19 mouse cellular contexts compared by ENCODE assay signal in genomic region chr3:116832526-116833310, GRCm38 (mm10). TPM values are rescaled to one million over a fixed set of nuclear protein-coding genes. Genes with fewer than 3 reads are reported as not detected.
DNase-seq lines count a peak whose midpoint lies in the region; ATAC-seq and TF ChIP-seq lines count a peak whose summit lies in the region.
"Had no signal": no experiment of that assay in that cellular context is flagged by ENCODE, and none has a peak within 500 bp of the region (broad histone marks: within the 10 kb centered on the region; RNA-seq: fewer than 3 reads in every experiment).

No protein-coding gene starts in this region.

- peaks cover 8% of the 10 kb centered on the region for H3K4me1 ChIP-seq in heart, embryonic 15.5 days (replicated peaks)

- peak overlapping the region; percentile 69 for H3K27ac ChIP-seq in heart, embryonic 15.5 days
- no peak overlapping the region for H3K27ac ChIP-seq in layer of hippocampus, adult 2 months
- H3K27ac ChIP-seq: limb, embryonic 10.5 days; liver, embryonic 12.5 days had no signal

- H3K36me3 ChIP-seq in heart, embryonic 15.5 days: no peaks in the 10 kb centered on the region
- H3K36me3 ChIP-seq: limb, embryonic 10.5 days; liver, embryonic 12.5 days had no signal

- H3K27me3 ChIP-seq in heart, embryonic 15.5 days: no peaks in the 10 kb centered on the region
- H3K27me3 ChIP-seq: liver, embryonic 12.5 days had no signal

- 0 out of 2 replicates have a peak, but pooled peaks have one; percentile 38 for ATAC-seq in heart, embryonic 15.5 days (replicated peaks; ENCODE audit: insufficient number of reproducible peaks, insufficient read depth, low FRiP score, low read depth)
- ATAC-seq: activated CD4-positive, CD25-positive, alpha-beta regulatory T cell, adult 4 months; forebrain, embryonic 16.5 days; liver, embryonic 12.5 days had no signal

- DNase-seq in gastrocnemius, adult 18-20 months (ENCODE audit: low spot score): peak; percentile 72
- no peak for DNase-seq in gastrocnemius, postnatal 10 days
- peak; percentile 23 for DNase-seq in right cerebral cortex, adult 18-20 months
- DNase-seq in right cerebral cortex, postnatal 25 days: no peak
- no peak for DNase-seq in layer of hippocampus, adult 2 months (ENCODE audit: low spot score in 2 of 2)
- no peak for DNase-seq in layer of hippocampus, postnatal 14 days (ENCODE audit: low spot score in 2 of 2)
- DNase-seq in urinary bladder, postnatal 25 days (ENCODE audit: low spot score): no peak
- DNase-seq: adrenal gland, postnatal 36 days; cerebellum, adult 9-11 months; embryo, embryonic 11 days; kidney, postnatal 10 days; layer of hippocampus, adult 9-11 months; thymus, postnatal 25 days had no signal

- H3K9ac ChIP-seq in heart, embryonic 15.5 days: no peak overlapping the region
- H3K9ac ChIP-seq: liver, embryonic 12.5 days had no signal

- H3K4me3 ChIP-seq in heart, embryonic 15.5 days: no peak overlapping the region
- no peak overlapping the region for H3K4me3 ChIP-seq in layer of hippocampus, adult 2 months
- H3K4me3 ChIP-seq: erythroblast, embryonic 14.5 days; limb, embryonic 10.5 days; liver, embryonic 12.5 days had no signal

- no peak for TF ChIP-seq CTCF in layer of hippocampus, adult 2 months (conservative IDR thresholded peaks at IDR 0.05)

- H3K4me2 ChIP-seq in heart, embryonic 15.5 days: 0 out of 2 replicates have a peak overlapping the region, but pooled peaks have one; percentile 6
- H3K4me2 ChIP-seq: liver, embryonic 12.5 days had no signal

- no peaks in the 10 kb centered on the region for H3K9me3 ChIP-seq in heart, embryonic 15.5 days (replicated peaks)
- H3K9me3 ChIP-seq: limb, embryonic 10.5 days; liver, embryonic 12.5 days had no signal

- 53% methylated on average over 7 of the region's 7 CpGs for WGBS in heart, embryonic 15.5 days

RNA-seq across cellular contexts. Expression of gene Agl, which starts 24.8 kb away (rescaled TPM):
- total RNA-seq in gastrocnemius, adult 18-20 months (2021): 100 to 1,000 TPM; 606 to 681 TPM
- total RNA-seq in gastrocnemius, postnatal 10 days (2021): 100 to 1,000 TPM; 369 to 472 TPM
- polyA plus RNA-seq in heart, embryonic 15.5 days (2015; fragmentation: Nextera tagmentation; extraction: Ambion mirVana): 120 and 150 TPM in 2 replicates
- total RNA-seq in layer of hippocampus, adult 2 months (2021): 10 to 100 TPM; 26.1 to 27.2 TPM
- total RNA-seq in layer of hippocampus, postnatal 14 days (2021): 10 to 100 TPM; 29.2 to 37.6 TPM
- polyA plus RNA-seq: erythroblast, embryonic 14.5 days had no signal

RNA-seq across cellular contexts. Expression of gene Frrs1, which starts 26.5 kb away (rescaled TPM):
- total RNA-seq in gastrocnemius, adult 18-20 months (2021): 1 to 10 TPM; 1.9 to 2.3 TPM
- total RNA-seq in gastrocnemius, postnatal 10 days (2021): 1 to 10 TPM; 1.9 to 2.8 TPM
- polyA plus RNA-seq in heart, embryonic 15.5 days (2015; fragmentation: Nextera tagmentation; extraction: Ambion mirVana): 14.8 and 18.6 TPM in 2 replicates
- 1 to 10 TPM; 1.3 to 1.5 TPM for total RNA-seq in layer of hippocampus, adult 2 months (2021)
- 1 to 10 TPM; 1.5 to 1.7 TPM for total RNA-seq in layer of hippocampus, postnatal 14 days (2021)

Comparison
In these comparisons a context has a peak if more than half of its experiments do, and no peak if none do; other contexts are left out.
1. DNase-seq: peak in gastrocnemius, adult 18-20 months (single experiment) and right cerebral cortex, adult 18-20 months (single experiment); none in gastrocnemius, postnatal 10 days (single experiment), right cerebral cortex, postnatal 25 days (single experiment), layer of hippocampus, adult 2 months (0 of 2), layer of hippocampus, postnatal 14 days (0 of 2) and urinary bladder, postnatal 25 days (single experiment).
2. RNA of gene Agl, which starts 24.8 kb away (total RNA-seq): 606 to 681 TPM in gastrocnemius, adult 18-20 months and 369 to 472 TPM in gastrocnemius, postnatal 10 days; 29.2 to 37.6 TPM in layer of hippocampus, postnatal 14 days and 26.1 to 27.2 TPM in layer of hippocampus, adult 2 months; every median in the first group is over 4 times any median in the second.